Mouse (Mus musculus) ES-E14 (cell line): Measurements from ENCODE around the gene Gm6358.

Experiments used
- CHD2 ChIP-seq: IDR thresholded peaks from 2 replicates; pipeline ENCODE4 v1.6.1; 2014; ENCODE audit warnings: mild to moderate bottlenecking, low read depth, low read length, inconsistent platforms
- MAFK ChIP-seq: IDR thresholded peaks from 2 replicates; pipeline ENCODE4 v1.6.1; 2014; ENCODE audit warnings: mild to moderate bottlenecking, low read depth, low read length, inconsistent platforms; ENCODE audit not compliant: insufficient read depth
- ZNF384 ChIP-seq: IDR thresholded peaks from 2 replicates; pipeline ENCODE4 v1.6.1; 2012; ENCODE audit warnings: low read depth, low read length, inconsistent platforms

GRCm38 (mm10) chr16:89174435-89174834 lies 33.8 kb downstream of the Gm6358 start, which contains the start of gene 1110057P08Rik:
- TF ChIP-seq CHD2: no peak
- no peak for TF ChIP-seq ZNF384
- no peak for TF ChIP-seq MAFK
